Mouse (Mus musculus): ENCODE data around the gene Pdcd5.

- TF ChIP-seq CTCF (IDR thresholded peaks at IDR 0.05; ENCODE audit: insufficient read depth, low read depth, low read length): no peak
- TF ChIP-seq POLR2A (IDR thresholded peaks at IDR 0.05; ENCODE audit: insufficient read depth, low read depth, low read length): no peak
Observed at GRCm38 (mm10) chr7:35648239-35649069, 1.1 kb upstream of the Pdcd5 start.

Measured in olfactory bulb, adult 2 months (tissue).